Mouse (Mus musculus): ENCODE measurements around the gene Arhgap1.

Gene Arhgap1

DNA sequence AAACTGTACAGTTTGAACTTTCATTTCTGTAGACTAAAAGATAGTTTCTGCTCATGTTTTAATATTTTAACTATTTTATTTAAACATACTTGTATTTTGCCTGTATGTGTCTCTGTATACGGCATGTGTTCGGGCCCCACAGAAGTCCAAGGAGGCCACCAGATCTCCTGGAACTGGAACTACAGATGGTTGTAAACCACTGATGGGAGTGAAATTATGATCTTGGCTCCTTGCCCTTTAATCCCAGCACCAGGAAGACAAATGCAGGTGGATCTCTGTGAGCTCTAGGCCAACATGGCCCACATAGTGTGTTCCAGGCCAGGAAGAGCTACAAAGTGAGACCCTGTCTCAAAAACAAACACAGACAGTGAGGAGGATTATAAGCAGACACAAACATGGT is 51.7 kb downstream of the Arhgap1 start:
- DNase-seq, result no peak

DNA sequence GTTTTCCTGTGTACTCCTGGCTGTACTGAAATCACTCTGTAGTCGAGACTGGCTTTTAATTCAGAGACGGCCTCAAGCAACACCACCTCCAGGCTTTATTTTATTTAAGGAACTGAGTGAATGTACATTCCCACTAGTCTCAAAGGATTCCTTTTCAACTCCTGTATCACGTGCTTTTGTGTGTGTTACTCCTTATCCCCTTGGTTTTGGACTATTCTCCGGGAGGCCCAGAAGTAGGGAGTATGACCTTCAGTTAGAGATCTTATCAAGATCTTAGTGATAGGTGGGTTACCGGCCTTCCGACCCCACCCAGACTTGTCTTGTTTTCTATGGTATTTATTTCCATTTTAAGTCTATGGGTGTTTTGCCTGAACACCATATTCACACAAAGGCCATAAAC is 56.1 kb downstream of the Arhgap1 start:
- no peak for DNase-seq

DNA sequence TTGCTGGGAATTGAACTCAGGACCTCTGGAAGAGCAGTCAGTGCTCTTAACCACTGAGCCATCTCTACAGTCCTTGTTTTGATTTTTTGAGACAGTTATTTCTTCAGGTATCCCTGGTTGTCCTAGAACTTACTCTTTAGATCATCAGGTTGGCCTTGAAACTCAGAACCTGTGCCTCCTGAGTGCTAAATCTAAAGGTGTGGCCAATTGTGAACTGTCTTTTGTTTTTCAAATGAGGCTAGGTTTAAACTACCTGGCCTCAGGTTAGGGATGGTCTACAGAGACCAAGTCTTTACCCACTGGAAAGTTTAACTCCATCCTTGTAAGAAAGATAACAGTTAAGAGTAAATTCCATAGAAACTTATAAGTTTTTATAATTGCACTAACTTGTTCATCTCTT is 56.8 kb downstream of the Arhgap1 start:
- no peak for DNase-seq

DNA sequence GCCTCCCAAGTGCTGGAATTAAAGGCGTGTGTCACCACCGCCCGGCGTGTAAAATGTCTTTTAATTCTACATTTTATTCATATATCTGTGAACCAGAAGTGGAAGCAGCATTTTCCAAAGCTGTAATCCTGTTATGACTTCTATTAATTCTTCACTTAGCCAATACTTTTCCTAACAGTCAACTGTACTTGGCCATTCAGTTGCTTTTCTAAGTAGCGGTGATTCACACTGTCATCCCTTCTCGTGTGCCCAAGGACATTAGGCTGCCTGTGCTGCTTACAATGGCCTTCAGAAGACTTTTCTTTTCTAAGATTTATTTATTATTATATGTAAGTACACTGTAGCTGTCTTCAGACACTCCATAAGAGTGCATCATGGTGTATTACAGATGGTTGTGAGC is 58.7 kb downstream of the Arhgap1 start:
- no peak for DNase-seq

DNA sequence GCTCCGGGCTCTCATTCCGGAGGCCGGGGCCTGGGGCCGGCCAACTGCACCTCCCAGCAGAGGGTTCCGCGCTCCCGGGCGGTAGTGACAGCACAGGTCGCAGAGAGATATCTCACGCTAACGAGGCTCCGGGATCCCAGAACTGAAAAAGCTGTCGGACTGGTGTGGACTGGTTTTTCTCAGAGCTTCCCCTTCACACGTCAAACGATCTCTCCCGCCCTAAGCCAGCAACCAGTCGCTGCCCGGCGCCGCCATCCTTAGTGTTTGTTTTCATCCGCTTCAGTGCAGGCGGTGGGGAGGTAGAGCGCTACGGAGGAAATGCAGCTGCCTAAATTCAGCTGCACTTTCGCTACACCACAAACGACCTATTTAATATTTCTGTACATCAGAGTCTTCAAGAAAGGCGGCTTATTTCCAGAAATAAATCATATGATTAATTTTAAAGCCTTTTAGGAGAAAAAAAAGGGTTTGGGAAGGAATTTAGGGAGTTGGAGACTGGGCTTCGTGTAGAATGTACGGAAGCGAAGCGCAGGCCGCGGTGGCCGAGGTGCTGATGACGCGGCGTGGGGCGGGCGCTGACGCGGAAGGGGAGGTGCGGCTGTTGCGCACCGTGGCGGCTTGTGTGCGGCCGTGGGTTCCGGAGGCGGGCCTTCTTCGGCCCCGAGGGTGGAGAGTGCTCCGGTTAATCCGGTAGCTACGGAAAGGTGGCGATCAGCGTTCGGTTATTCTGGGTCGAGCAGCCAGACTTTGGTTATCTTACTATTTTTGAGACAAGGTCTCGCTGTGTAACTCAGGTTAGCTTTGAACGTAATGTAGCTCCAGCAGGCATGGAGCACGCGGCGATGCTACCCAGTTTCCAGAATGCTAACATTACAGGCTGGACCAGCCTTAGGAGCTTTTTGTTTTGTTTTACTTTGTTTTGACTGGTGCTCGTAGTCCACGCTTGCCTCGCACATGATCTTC is 60.9 kb downstream of the Arhgap1 start, which contains the start of the genes Atg13 and Harbi1:
TSS of gene Atg13 (minus strand) at position 305 of the 963 bp plus-strand sequence.
TSS of gene Harbi1 (plus strand) at position 581 of the 963 bp plus-strand sequence.
- DNase-seq, result peak; percentile 91

DNA sequence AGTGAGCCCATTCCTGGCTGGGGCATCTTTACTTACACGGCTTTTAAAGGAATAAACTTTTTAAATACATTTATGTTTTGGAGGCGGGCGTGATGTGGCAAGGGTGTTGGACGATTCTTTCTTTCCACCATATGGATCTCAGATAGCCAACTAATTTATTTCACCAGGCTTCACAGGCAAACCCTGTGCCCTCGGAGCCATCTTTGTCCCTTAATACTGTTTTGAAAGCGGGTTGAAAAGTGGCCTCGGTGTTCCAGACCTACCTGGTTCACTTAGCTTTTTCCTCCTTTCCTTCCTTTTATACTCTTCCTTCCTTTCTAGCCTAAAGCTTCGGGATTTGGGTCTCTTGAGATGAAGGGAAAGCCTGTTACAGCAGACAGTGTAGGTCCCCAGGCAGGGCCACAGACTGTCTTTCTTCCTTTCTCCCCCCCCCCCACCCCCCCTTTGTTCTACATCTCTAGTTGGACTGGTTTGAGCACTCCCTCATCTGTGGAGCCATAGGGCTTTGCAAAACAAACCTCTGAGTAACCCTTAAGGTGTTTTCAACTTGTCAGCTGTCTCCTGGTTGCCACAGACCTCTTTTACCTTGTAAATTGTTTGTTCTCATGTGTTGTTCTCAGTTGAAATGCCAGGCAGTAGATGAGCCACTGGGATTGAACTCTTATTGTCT is 61.7 kb downstream of the Arhgap1 start:
- DNase-seq, result no peak

DNA sequence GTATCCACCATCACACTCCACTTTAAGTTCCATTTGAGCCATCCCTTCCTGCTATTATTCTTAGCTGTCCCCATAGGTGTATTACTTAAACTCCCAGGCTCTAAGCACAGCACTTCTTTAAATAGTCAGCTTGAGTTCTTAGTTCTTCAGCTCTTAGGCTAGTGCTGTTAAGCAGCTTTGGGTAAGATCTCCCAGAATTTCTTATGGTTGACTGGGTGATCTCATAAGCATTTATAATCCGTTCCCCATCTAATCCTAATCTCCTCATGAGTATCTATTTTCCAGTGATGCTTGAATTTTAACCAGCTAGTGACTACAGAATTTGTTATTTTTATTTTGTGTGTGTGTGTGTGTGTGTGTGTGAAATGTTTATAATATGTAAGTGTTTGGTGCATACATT is 65.3 kb downstream of the Arhgap1 start:
- no peak for DNase-seq

DNA sequence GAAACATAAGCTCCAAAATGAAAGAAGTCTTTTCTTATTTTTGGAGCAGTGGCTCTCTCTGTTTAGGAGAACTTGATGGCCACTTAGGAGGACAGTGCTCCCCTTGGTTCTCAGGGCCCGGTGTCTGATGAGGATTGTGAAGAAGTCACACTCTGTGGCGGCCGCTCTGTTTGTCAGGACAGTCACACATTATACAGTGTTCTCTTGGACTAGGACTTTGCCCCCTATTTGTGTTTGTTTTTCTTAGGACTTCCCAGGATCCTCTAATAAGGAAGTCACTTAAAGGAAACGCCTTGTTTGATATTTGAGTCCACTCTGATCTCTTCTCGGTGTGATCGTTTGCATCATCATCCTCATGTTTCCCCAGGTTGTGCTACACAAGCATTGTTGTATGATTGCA is 68.6 kb downstream of the Arhgap1 start:
- DNase-seq, result no peak
